Mouse (Mus musculus) midbrain, embryonic 13.5 days (tissue): ENCODE results near the gene Tbxa2r. TPM values are rescaled to one million over a fixed set of nuclear protein-coding genes. Genes with fewer than 3 reads are reported as not detected.

Experiments used
- ATAC-seq: fragments of 200-750 bp; cut with Nextera tagmentation; 2 replicates; pipeline ENCODE4 v1.8.0; 2017; ENCODE audit warnings: mild to moderate bottlenecking, moderate TSS enrichment, moderate library complexity
- H3K27ac ChIP-seq: fragments of 300-500 bp; sonication (generic); 2 replicates; pipeline ENCODE4 v1.5.1; 2015; ENCODE audit warnings: inconsistent platforms, mild to moderate bottlenecking, moderate library complexity
- H3K27me3 ChIP-seq: fragments of 300-500 bp; sonication (generic); 2 replicates; pipeline ENCODE4 v1.6.1; 2015; ENCODE audit warnings: mild to moderate bottlenecking, inconsistent platforms
- H3K36me3 ChIP-seq: fragments of 300-500 bp; sonication (generic); 2 replicates; pipeline ENCODE4 v1.6.1; 2015; ENCODE audit warnings: mild to moderate bottlenecking, inconsistent platforms
- H3K4me1 ChIP-seq: fragments of 300-500 bp; sonication (generic); replicated peaks from 2 replicates; pipeline ENCODE4 v1.6.1; 2015; ENCODE audit warnings: inconsistent platforms
- H3K4me2 ChIP-seq: fragments of 300-500 bp; sonication (generic); replicated peaks from 2 replicates; pipeline ENCODE4 v1.6.1; 2015; ENCODE audit warnings: moderate library complexity, mild to moderate bottlenecking, inconsistent platforms
- H3K4me3 ChIP-seq: fragments of 300-500 bp; sonication (generic); replicated peaks from 2 replicates; pipeline ENCODE4 v1.5.1; 2015; ENCODE audit warnings: mild to moderate bottlenecking, inconsistent platforms
- H3K9ac ChIP-seq: fragments of 300-500 bp; sonication (generic); replicated peaks from 2 replicates; pipeline ENCODE4 v1.6.1; 2015; ENCODE audit warnings: mild to moderate bottlenecking, inconsistent platforms
- H3K9me3 ChIP-seq: fragments of 300-500 bp; sonication (generic); 2 replicates; pipeline ENCODE4 v1.6.1; 2016; ENCODE audit warnings: mild to moderate bottlenecking, inconsistent platforms
- WGBS: fragments of 180-500 bp; shearing (Covaris S2); methylation state at CpG from one replicate; pipeline ENCODE4 v1.1.7; 2015; 5-methylcytosine and 5-hydroxymethylcytosine counted together
- polyA plus RNA-seq: library from polyadenylated mRNA; unstranded; fragments of >200 nt; fragmentation: Nextera tagmentation; extraction: Ambion mirVana; gene quantifications from 2 replicates; pipeline ENCODE4 v1.2.1, GENCODE M21; 2015

The Tbxa2r gene
- polyA plus RNA-seq, 1 experiment from 2014 or later, result 4.7 TPM

DNA sequence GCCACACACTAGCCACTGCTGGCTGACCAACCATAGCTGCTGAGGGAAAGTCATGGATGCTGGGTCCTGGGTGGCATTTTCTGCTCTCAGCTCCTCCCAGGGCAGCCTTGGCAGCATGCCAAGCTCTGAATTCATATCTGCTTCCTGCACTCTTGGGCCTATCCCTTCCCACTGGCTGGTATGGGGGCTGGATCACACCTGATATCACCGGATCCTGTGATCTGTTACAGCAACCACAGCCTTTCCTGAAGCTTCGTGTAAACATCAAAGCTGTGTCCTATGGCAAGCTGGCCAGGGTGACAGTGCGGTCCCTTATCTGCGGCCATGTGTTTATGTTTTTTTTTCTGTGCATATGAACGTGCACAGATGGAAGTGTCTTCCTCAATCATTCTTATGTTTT lies 53.5 kb downstream of the Tbxa2r start:
- Histone ChIP-seq H3K9ac (0 out of 2 replicates have a peak overlapping the region, but pooled peaks have one; percentile 16), H3K36me3 (peaks cover 15% of the 10 kb centered on the region), H3K27me3 (no peaks in the 10 kb centered on the region), H3K27ac (no peak overlapping the region), H3K4me1 (peaks cover 28% of the 10 kb centered on the region), H3K9me3 (no peaks in the 10 kb centered on the region), H3K4me3 (no peak overlapping the region), H3K4me2 (no peak overlapping the region)
- no peak for ATAC-seq
- 89% methylated on average over 5 of the region's 5 CpGs for WGBS

GRCm38 (mm10) chr10:81383802-81384604 lies 55.5 kb downstream of the Tbxa2r start, which contains the start of the genes Dohh and Gm48551:
Gene Dohh (plus strand): TSS chr10:81384428.
Gene Gm48551 (plus strand): TSS chr10:81384466.
- 8% methylated on average over 53 of the region's 54 CpGs for WGBS
- ATAC-seq, result peak; percentile 96
- Histone ChIP-seq H3K36me3 (peaks cover 34% of the 10 kb centered on the region), H3K27ac (peak within 1 kb of the TSS; percentile 85), H3K9ac (peak within 1 kb of the TSS; percentile 87), H3K4me3 (peak within 1 kb of the TSS; percentile 96), H3K4me1 (peaks cover 19% of the 10 kb centered on the region), H3K9me3 (no peaks in the 10 kb centered on the region), H3K27me3 (no peaks in the 10 kb centered on the region), H3K4me2 (peak within 1 kb of the TSS; percentile 76)

DNA sequence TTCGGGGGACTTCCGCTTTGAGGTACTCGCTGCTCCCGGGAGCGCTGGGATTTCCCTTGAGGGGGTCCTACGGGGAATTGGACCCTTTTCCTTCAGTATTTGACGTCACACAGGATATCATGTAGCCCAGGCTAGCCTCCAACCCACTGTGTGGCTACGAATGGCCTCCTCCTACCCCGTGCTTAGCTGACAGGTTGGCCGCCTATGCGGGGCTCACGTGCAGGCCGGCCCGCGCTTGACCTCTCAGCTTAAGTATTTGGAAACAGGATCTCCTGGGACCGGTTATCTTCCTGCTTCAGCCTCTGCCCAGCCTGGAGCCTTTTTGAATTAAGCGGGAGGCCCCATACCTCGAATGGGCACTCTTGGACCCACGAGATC lies 56.1 kb downstream of the Tbxa2r start:
- under 1% methylated on average over 19 of the region's 19 CpGs for WGBS
- H3K4me1 ChIP-seq, result peaks cover 19% of the 10 kb centered on the region
- H3K36me3 ChIP-seq, result peaks cover 35% of the 10 kb centered on the region
- H3K4me2 ChIP-seq, result peak overlapping the region; percentile 76
- H3K9ac ChIP-seq, result peak overlapping the region; percentile 87
- H3K27me3 ChIP-seq, result no peaks in the 10 kb centered on the region
- ATAC-seq, result peak; percentile 38
- peak overlapping the region; percentile 85 for H3K27ac ChIP-seq
- H3K9me3 ChIP-seq, result no peaks in the 10 kb centered on the region
- peak overlapping the region; percentile 96 for H3K4me3 ChIP-seq

Other genes with a start within 250 kb of the Tbxa2r start
- gene Creb3l3, start 229.9 kb upstream of the Tbxa2r start, polyA plus RNA-seq, result 0.12 and 0.20 TPM in 2 replicates
- gene Map2k2, start 222.8 kb upstream of the Tbxa2r start, polyA plus RNA-seq, result 220 and 243 TPM in 2 replicates
- gene Zbtb7a, start 193.5 kb upstream of the Tbxa2r start, polyA plus RNA-seq, result 13.2 and 15.2 TPM in 2 replicates
- gene Pias4, start 160.8 kb upstream of the Tbxa2r start, polyA plus RNA-seq, result 60.0 and 60.9 TPM in 2 replicates
- 565 and 579 TPM in 2 replicates for gene Eef2, start 152.1 kb upstream of the Tbxa2r start, polyA plus RNA-seq
- 48.4 and 67.3 TPM in 2 replicates for gene Dapk3, start 145.7 kb upstream of the Tbxa2r start, polyA plus RNA-seq
- gene 4930442H23Rik, start 144.9 kb upstream of the Tbxa2r start, polyA plus RNA-seq, result 0.12 and 0.15 TPM in 2 replicates
- 0.16 TPM in 1 of 2 replicates, not detected in the other for gene Nmrk2, start 126.7 kb upstream of the Tbxa2r start, polyA plus RNA-seq
- 66.0 and 77.3 TPM in 2 replicates for gene Atcay, start 97.9 kb upstream of the Tbxa2r start, polyA plus RNA-seq
- gene Zfr2, start 95.6 kb upstream of the Tbxa2r start, polyA plus RNA-seq, result 16.5 and 19.7 TPM in 2 replicates
- 7.2 and 8.8 TPM in 2 replicates for gene Matk, start 75.8 kb upstream of the Tbxa2r start, polyA plus RNA-seq
- gene Mrpl54, start 61.8 kb upstream of the Tbxa2r start, polyA plus RNA-seq, result 138 and 148 TPM in 2 replicates
- gene Apba3, start 61.8 kb upstream of the Tbxa2r start, polyA plus RNA-seq, result 27.9 and 30.8 TPM in 2 replicates
- gene Tjp3, start 37.1 kb upstream of the Tbxa2r start, polyA plus RNA-seq, result 4.9 and 5.5 TPM in 2 replicates
- 92.8 and 99.6 TPM in 2 replicates for gene Pip5k1c, start 35.8 kb upstream of the Tbxa2r start, polyA plus RNA-seq
- gene Cactin, start 7.6 kb upstream of the Tbxa2r start, polyA plus RNA-seq, result 35.5 and 35.8 TPM in 2 replicates
- gene Gipc3, start 14.5 kb downstream of the Tbxa2r start, polyA plus RNA-seq, result not detected in 2 replicates
- gene Hmg20b, start 21.7 kb downstream of the Tbxa2r start, polyA plus RNA-seq, result 46.5 and 49.8 TPM in 2 replicates
- 8.8 and 10.1 TPM in 2 replicates for gene Mfsd12, start 28.8 kb downstream of the Tbxa2r start, polyA plus RNA-seq
- 0.44 and 0.70 TPM in 2 replicates for gene 4930404N11Rik, start 37.1 kb downstream of the Tbxa2r start, polyA plus RNA-seq
- gene Fzr1, start 49.8 kb downstream of the Tbxa2r start, polyA plus RNA-seq, result 127 and 133 TPM in 2 replicates
- 73.5 TPM in 2 replicates for gene Dohh, start 55.7 kb downstream of the Tbxa2r start, polyA plus RNA-seq
- 6.9 and 7.2 TPM in 2 replicates for gene Gm48551, start 55.7 kb downstream of the Tbxa2r start, polyA plus RNA-seq
- 1.2 and 2.1 TPM in 2 replicates for gene Gm48552, start 60.3 kb downstream of the Tbxa2r start, polyA plus RNA-seq
- gene Smim24, start 64.3 kb downstream of the Tbxa2r start, polyA plus RNA-seq, result 1.4 and 1.9 TPM in 2 replicates
- 13.1 and 15.2 TPM in 2 replicates for gene Nfic, start 126.9 kb downstream of the Tbxa2r start, polyA plus RNA-seq
- 75.5 and 79.4 TPM in 2 replicates for gene Celf5, start 154.0 kb downstream of the Tbxa2r start, polyA plus RNA-seq
- 57.1 and 58.2 TPM in 2 replicates for gene Ncln, start 167.7 kb downstream of the Tbxa2r start, polyA plus RNA-seq
- 0.64 and 0.77 TPM in 2 replicates for gene S1pr4, start 171.4 kb downstream of the Tbxa2r start, polyA plus RNA-seq
- 0.94 and 1.0 TPM in 2 replicates for gene Gna15, start 195.5 kb downstream of the Tbxa2r start, polyA plus RNA-seq
- 74.5 and 77.1 TPM in 2 replicates for gene Gna11, start 216.5 kb downstream of the Tbxa2r start, polyA plus RNA-seq
- gene Aes, start 230.8 kb downstream of the Tbxa2r start, polyA plus RNA-seq, result 451 and 572 TPM in 2 replicates
- 23.6 and 26.2 TPM in 2 replicates for gene Tle2, start 245.8 kb downstream of the Tbxa2r start, polyA plus RNA-seq